Mouse (Mus musculus) limb, embryonic 10.5 days (tissue): ENCODE measurements around the gene Ano10. TPM values are rescaled to one million over a fixed set of nuclear protein-coding genes. Genes with fewer than 3 reads are reported as not detected.
"Not testable (repeated sequence)": the region's sequence is repeated elsewhere in the genome, so short reads cannot be mapped to it uniquely, and the experiment has no call there.

Experiments used
- DNase-seq: peaks from one replicate; pipeline ENCODE4 v3.0.0-alpha.2; 2017; ENCODE audit warnings: low spot score
- H3K27ac ChIP-seq: fragments of 300-500 bp; sonication (generic); 2 replicates; pipeline ENCODE4 v1.5.1; 2016; ENCODE audit warnings: mild to moderate bottlenecking
- H3K27me3 ChIP-seq: fragments of 300-500 bp; sonication (generic); 2 replicates; pipeline ENCODE4 v1.6.1; 2016; ENCODE audit warnings: low read depth, mild to moderate bottlenecking; ENCODE audit not compliant: poor library complexity, severe bottlenecking
- H3K36me3 ChIP-seq: fragments of 300-500 bp; sonication (generic); 2 replicates; pipeline ENCODE4 v1.6.1; 2016; ENCODE audit warnings: mild to moderate bottlenecking, moderate library complexity
- H3K4me1 ChIP-seq: fragments of 300-500 bp; sonication (generic); 2 replicates; pipeline ENCODE4 v1.6.1; 2016
- H3K4me3 ChIP-seq: fragments of 300-500 bp; sonication (generic); 2 replicates; pipeline ENCODE4 v1.5.1; 2016; ENCODE audit warnings: mild to moderate bottlenecking, moderate library complexity
- H3K9me3 ChIP-seq: fragments of 300-500 bp; sonication (generic); replicated peaks from 2 replicates; pipeline ENCODE4 v1.6.1; 2016; ENCODE audit warnings: mild to moderate bottlenecking
- WGBS: fragments of 180-500 bp; shearing (Covaris S2); methylation state at CpG from one replicate; pipeline ENCODE4 v1.1.7; 2016; 5-methylcytosine and 5-hydroxymethylcytosine counted together
- polyA plus RNA-seq: library from polyadenylated mRNA; unstranded; fragments of >200 nt; fragmentation: Nextera tagmentation; extraction: Ambion mirVana; gene quantifications from 2 replicates; pipeline ENCODE4 v1.2.1, GENCODE M21; 2016

The Ano10 gene
- polyA plus RNA-seq, 1 experiment from 2014 or later: 26.2 TPM

- 92% methylated on average over 3 of the region's 3 CpGs for WGBS
- Histone ChIP-seq H3K36me3 (no peaks in the 10 kb centered on the region), H3K27ac (no peak overlapping the region), H3K4me1 (0 out of 2 replicates have a peak, but pooled peaks cover 3% of the 10 kb centered on the region), H3K27me3 (no peaks in the 10 kb centered on the region), H3K4me3 (no peak overlapping the region), H3K9me3 (no peaks in the 10 kb centered on the region)
- no peak for DNase-seq
These were observed 114.1 kb downstream of the Ano10 start for GRCm38 (mm10) chr9:122180105-122180504.

GRCm38 (mm10) chr9:122178427-122178826, 115.8 kb downstream of the Ano10 start:
- Histone ChIP-seq H3K36me3 (no peaks in the 10 kb centered on the region), H3K27ac (no peak overlapping the region), H3K9me3 (no peaks in the 10 kb centered on the region), H3K27me3 (no peaks in the 10 kb centered on the region), H3K4me1 (peaks cover 5% of the 10 kb centered on the region; the same call in 1 of the 2 replicates), H3K4me3 (no peak overlapping the region)
- DNase-seq: no peak
- WGBS: 82% methylated on average over 4 of the region's 4 CpGs

DNA sequence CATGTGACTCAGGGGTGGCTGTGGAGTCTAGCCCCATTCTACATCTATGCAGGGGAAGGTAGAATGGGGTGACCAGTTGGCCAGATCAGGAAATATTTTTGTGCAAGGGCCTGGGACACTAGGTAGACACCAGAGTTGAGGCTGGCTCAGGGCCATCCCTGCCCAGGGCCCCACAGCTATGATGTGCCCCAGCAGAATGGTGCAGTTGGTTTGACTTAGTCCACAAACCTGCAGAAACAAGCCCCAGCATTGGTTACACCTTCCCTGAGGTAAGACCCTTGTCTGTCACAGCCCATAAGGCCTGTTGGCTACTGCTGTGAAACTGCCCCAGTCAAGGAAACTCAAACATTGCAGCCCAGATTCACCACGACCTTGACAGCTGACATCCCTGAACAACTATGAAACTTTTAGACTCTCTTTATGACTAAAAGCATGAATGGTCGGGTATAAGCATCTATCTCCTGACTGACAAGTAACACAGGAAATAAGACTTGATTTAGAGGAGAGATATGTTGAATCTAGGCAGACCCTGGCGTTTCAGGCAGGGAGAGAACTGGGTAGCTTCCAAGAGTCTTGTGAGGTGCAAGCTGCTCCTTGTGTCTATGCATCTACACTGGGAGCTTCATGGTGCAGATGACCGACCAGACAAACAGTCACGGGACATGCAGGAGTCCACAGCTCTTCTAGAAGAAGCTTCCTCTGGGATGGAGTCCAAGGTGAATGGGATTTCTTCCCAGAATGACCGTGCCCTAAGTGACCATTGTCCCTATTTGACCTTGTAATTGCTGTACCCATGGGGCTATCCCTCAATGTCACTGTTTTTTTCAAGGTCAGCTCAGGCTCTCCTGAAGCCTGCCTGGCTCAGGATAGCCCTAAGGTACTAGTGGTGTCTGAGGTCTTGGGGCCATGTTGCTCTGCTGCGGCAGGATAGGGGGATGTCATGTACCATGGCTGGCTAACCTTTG, 116.7 kb downstream of the Ano10 start:
- no peaks in the 10 kb centered on the region for H3K9me3 ChIP-seq
- DNase-seq: no peak
- H3K36me3 ChIP-seq: no peaks in the 10 kb centered on the region
- no peaks in the 10 kb centered on the region for H3K27me3 ChIP-seq
- 88% methylated on average over 7 of the region's 7 CpGs for WGBS
- no peak overlapping the region for H3K27ac ChIP-seq
- no peak overlapping the region for H3K4me3 ChIP-seq
- H3K4me1 ChIP-seq: peaks cover 9% of the 10 kb centered on the region; the same call in 1 of the 2 replicates

GRCm38 (mm10) chr9:122174723-122175122, 119.5 kb downstream of the Ano10 start:
- WGBS: 91% methylated on average over 6 of the region's 6 CpGs
- Histone ChIP-seq H3K9me3 (no peaks in the 10 kb centered on the region), H3K4me3 (no peak overlapping the region), H3K27ac (no peak overlapping the region), H3K4me1 (peaks cover 9% of the 10 kb centered on the region; the same call in 1 of the 2 replicates), H3K36me3 (peaks cover 8% of the 10 kb centered on the region; the same call in 1 of the 2 replicates), H3K27me3 (no peaks in the 10 kb centered on the region)
- no peak for DNase-seq

DNA sequence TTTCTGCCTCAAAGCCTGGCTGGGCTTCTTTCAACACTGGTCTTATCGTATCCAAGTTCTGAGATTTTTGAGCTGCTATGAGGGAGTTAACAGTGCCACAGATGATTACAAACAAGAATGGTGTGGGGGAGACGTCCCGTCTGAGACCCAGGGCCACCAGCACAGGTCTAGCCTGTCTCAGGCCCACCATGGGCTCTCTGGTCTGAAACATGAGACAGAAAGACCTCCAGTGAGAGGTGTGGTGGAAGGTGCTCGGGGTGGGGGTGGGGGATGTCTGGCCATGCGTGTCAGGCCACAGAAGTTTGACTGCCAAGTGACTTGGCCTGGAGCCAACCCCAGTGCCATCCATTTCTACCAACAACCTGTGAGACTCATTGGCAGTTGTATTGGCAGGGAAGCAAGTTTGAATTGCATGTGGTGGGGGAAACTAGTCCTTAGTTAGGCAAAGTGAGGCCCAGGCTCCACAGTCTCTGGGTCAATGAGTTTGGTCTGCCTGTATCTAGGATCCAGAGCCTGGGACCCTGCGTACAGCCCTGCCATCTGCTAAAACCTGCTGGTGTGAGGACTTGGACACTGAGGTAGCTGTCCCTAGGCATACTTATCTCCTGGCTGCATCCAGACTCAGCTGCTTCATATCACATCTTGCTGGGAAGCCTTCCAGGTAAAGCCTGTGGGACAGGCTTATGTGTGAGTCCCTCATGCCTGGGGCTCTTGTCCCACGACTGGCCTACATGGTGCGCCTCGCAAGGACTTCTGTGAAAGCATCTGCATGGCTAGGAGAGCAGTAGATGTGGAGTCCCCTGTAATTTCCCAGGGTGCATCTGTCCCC, 120.6 kb downstream of the Ano10 start:
- Histone ChIP-seq H3K27ac (no peak overlapping the region), H3K27me3 (no peaks in the 10 kb centered on the region), H3K4me3 (no peak overlapping the region), H3K9me3 (no peaks in the 10 kb centered on the region), H3K4me1 (peaks cover 7% of the 10 kb centered on the region; the same call in 1 of the 2 replicates), H3K36me3 (peaks cover 11% of the 10 kb centered on the region; the same call in 1 of the 2 replicates)
- WGBS: 92% methylated on average over 9 of the region's 9 CpGs
- no peak for DNase-seq

DNA sequence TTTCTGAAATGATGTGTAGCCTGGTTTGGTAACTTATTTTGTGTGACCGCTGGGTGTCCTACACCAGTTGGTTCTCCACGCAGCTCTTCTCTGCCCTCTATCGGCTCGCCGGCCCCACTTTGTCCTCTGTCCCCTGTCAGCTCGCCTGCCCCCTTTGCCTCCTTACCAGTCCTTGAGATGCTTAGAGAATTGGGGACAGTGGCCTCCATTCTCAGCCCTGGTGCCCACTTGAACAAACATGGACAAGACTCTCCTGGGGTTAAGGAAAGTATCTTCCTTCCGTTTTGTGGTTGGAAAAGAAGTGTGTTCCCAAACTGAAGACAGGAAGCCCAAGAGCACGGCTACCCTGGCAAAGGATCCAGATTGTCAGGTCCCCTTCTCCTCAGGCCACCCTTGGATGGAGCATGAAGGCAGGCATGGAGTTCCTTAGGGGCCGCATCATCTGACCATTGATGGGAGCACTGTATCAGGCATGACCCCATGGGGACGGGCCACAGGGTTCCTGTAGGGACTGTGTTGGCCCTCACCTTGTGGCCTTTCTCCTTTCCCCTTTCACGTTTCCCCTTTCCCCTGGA, 121.5 kb downstream of the Ano10 start:
- no peak for DNase-seq
- H3K36me3 ChIP-seq: peaks cover 16% of the 10 kb centered on the region
- no peak overlapping the region for H3K4me3 ChIP-seq
- H3K9me3 ChIP-seq: no peaks in the 10 kb centered on the region
- 93% methylated on average over 11 of the region's 11 CpGs for WGBS
- no peaks in the 10 kb centered on the region for H3K27me3 ChIP-seq
- H3K4me1 ChIP-seq: peaks cover 6% of the 10 kb centered on the region; the same call in 1 of the 2 replicates
- no peak overlapping the region for H3K27ac ChIP-seq

GRCm38 (mm10) chr9:122169901-122170300, 124.3 kb downstream of the Ano10 start:
- no peak for DNase-seq
- H3K36me3 ChIP-seq: peaks cover 43% of the 10 kb centered on the region
- H3K27ac ChIP-seq: no peak overlapping the region
- H3K9me3 ChIP-seq: no peaks in the 10 kb centered on the region
- H3K4me3 ChIP-seq: no peak overlapping the region
- peaks cover 6% of the 10 kb centered on the region; the same call in 1 of the 2 replicates for H3K4me1 ChIP-seq
- no peaks in the 10 kb centered on the region for H3K27me3 ChIP-seq
- WGBS: 93% methylated on average over 6 of the region's 6 CpGs

- H3K27me3 ChIP-seq, DNase-seq, H3K4me3 ChIP-seq, H3K4me1 ChIP-seq, H3K27ac ChIP-seq, H3K9me3 ChIP-seq: not testable (repeated sequence)
- 96% methylated on average over 5 of the region's 5 CpGs for WGBS
- H3K36me3 ChIP-seq: peaks cover 61% of the 10 kb centered on the region
These were observed 126.5 kb downstream of the Ano10 start for GRCm38 (mm10) chr9:122167719-122168118.

DNA sequence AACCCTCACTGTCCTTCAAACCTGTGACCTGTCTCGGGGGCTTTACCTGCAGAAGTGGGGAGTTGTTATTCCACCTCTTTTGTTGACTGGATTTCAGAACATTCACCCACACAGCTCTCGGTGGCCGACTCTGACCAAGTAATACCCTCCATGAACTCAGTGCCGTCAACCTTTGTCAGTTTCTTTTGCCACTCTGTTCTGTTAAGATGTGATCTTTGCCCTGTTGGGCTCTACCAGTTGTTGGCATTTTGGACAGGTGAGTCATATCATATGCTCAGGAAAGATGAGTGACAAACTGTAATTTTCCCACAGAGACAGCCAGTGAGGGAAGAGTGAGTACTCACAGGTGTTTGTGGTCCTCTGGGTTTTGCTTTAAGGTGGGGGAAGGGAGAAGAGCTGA, 129.7 kb downstream of the Ano10 start:
- Histone ChIP-seq H3K27me3 (no peaks in the 10 kb centered on the region), H3K36me3 (peaks cover 63% of the 10 kb centered on the region), H3K27ac (no peak overlapping the region), H3K9me3 (no peaks in the 10 kb centered on the region), H3K4me1 (no peaks in the 10 kb centered on the region), H3K4me3 (no peak overlapping the region)
- 95% methylated on average over 4 of the region's 4 CpGs for WGBS
- DNase-seq: no peak

DNA sequence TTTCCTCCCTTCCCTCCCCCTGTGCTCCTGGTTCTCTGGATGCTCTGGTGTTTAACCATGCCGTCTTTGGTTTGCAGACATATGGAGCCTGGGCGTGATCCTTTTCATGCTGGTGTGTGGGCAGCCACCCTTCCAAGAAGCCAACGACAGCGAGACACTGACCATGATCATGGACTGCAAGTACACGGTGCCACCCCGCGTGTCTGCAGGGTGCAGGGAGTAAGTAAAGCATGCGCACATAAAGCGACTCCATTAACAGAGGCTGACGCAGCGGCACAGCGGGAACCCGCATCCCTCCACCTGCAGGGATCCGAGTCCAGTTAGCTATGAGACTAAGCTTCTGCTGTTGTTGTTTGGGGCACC, 137.2 kb downstream of the Ano10 start:
- 92% methylated on average over 14 of the region's 14 CpGs for WGBS
- no peaks in the 10 kb centered on the region for H3K9me3 ChIP-seq
- no peak overlapping the region for H3K27ac ChIP-seq
- peaks cover 41% of the 10 kb centered on the region for H3K36me3 ChIP-seq
- H3K27me3 ChIP-seq: no peaks in the 10 kb centered on the region
- DNase-seq: no peak
- H3K4me3 ChIP-seq: no peak overlapping the region
- no peaks in the 10 kb centered on the region for H3K4me1 ChIP-seq

DNA sequence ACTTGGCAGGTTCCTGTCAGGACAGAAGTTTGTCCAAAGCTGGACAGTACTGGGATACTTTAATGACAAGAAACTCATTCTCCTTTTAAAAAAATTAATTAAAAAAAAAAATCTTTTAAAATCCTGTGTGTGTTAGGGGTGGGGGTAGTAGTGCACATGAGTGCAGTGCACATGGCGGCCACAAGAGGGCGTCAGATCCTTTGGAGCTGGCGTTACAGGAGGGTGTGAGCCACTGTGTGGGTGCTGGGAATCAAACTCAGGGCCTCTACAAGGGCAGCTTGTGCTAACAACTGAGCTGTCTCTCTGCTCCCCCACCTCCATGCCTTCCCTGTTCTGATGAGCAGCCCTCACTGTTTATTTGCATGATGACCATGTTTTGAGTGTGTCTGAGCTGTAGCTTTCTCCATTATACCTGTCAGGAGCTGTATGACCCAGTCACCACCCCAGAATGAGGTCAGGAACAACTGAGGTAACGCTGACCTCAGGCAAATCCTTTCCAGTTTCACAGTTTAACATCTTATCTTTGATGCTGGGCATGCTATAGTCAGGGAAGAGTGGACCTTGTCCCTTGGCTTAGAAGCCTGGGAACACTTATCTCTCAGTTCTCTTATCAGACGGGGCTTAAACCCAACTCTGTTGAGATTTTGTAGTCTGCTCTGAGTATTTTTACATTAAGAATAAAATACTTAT, 137.7 kb downstream of the Ano10 start:
- H3K4me1 ChIP-seq: no peaks in the 10 kb centered on the region
- no peaks in the 10 kb centered on the region for H3K27me3 ChIP-seq
- DNase-seq: no peak
- no peak overlapping the region for H3K4me3 ChIP-seq
- WGBS: 85% methylated on average over 5 of the region's 5 CpGs
- peaks cover 41% of the 10 kb centered on the region for H3K36me3 ChIP-seq
- H3K27ac ChIP-seq: no peak overlapping the region
- no peaks in the 10 kb centered on the region for H3K9me3 ChIP-seq

DNA sequence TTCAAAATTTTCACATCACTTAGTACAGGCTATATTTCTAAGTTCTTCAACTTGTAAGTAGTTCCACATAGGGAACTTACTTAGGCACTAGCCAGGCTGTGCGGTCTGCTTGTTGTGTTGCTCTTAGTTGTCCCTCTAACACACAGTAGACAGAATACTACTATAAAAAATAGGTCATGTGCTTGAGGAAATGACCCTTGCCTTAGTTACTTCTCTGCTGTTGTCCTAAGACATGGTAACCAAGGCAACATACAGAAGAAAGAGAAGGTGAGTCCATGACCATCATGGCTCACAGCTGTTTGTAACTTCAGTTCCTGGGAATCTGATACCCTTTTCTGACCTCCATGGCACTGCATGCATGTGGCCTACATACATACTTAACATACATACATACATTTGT, 139.0 kb downstream of the Ano10 start:
- H3K4me3 ChIP-seq: no peak overlapping the region
- H3K4me1 ChIP-seq: no peaks in the 10 kb centered on the region
- DNase-seq: no peak
- no peaks in the 10 kb centered on the region for H3K27me3 ChIP-seq
- H3K36me3 ChIP-seq: peaks cover 30% of the 10 kb centered on the region
- no peak overlapping the region for H3K27ac ChIP-seq
- WGBS: 95% methylated on average over 1 of the region's 1 CpGs
- H3K9me3 ChIP-seq: no peaks in the 10 kb centered on the region
